Mouse (Mus musculus) kidney, embryonic 14.5 days (tissue): Measurements from ENCODE around the gene Mast3. TPM values are rescaled to one million over a fixed set of nuclear protein-coding genes. Genes with fewer than 3 reads are reported as not detected.
"Not testable (repeated sequence)": the region's sequence is repeated elsewhere in the genome, so short reads cannot be mapped to it uniquely, and the experiment has no call there.

Source experiments
- ATAC-seq: fragments of 200-750 bp; cut with Nextera tagmentation; 2 replicates; pipeline ENCODE4 v1.8.0; 2017; ENCODE audit warnings: moderate number of reproducible peaks, mild to moderate bottlenecking, moderate TSS enrichment, moderate library complexity; ENCODE audit not compliant: low FRiP score, low TSS enrichment
- H3K27ac ChIP-seq: fragments of 300-500 bp; sonication (generic); 2 replicates; pipeline ENCODE4 v1.5.1; 2014; ENCODE audit warnings: low read depth, mild to moderate bottlenecking, low read length, moderate library complexity, mixed read lengths
- H3K27me3 ChIP-seq: fragments of 300-500 bp; sonication (generic); 2 replicates; pipeline ENCODE4 v1.6.1; 2014; ENCODE audit warnings: mild to moderate bottlenecking, low read length; ENCODE audit not compliant: control insufficient read depth, insufficient read depth
- H3K36me3 ChIP-seq: fragments of 300-500 bp; sonication (generic); 2 replicates; pipeline ENCODE4 v1.6.1; 2014; ENCODE audit warnings: low read length, mixed read lengths; ENCODE audit not compliant: control insufficient read depth, insufficient read depth
- H3K4me1 ChIP-seq: fragments of 300-500 bp; sonication (generic); 2 replicates; pipeline ENCODE4 v1.6.1; 2014; ENCODE audit warnings: low read length, mixed read lengths; ENCODE audit not compliant: control insufficient read depth, insufficient read depth
- H3K4me2 ChIP-seq: fragments of 300-500 bp; sonication (generic); replicated peaks from 2 replicates; pipeline ENCODE4 v1.6.1; 2014; ENCODE audit warnings: low read depth, mild to moderate bottlenecking, low read length
- H3K4me3 ChIP-seq: fragments of 300-500 bp; sonication (generic); 2 replicates; pipeline ENCODE4 v1.5.1; 2014; ENCODE audit warnings: mild to moderate bottlenecking, low read length
- H3K9ac ChIP-seq: fragments of 300-500 bp; sonication (generic); 2 replicates; pipeline ENCODE4 v1.6.1; 2014; ENCODE audit warnings: low read depth, mild to moderate bottlenecking, low read length, moderate library complexity
- H3K9me3 ChIP-seq: fragments of 300-500 bp; sonication (generic); 2 replicates; pipeline ENCODE4 v1.6.1; 2016; ENCODE audit warnings: low read length; ENCODE audit not compliant: control insufficient read depth
- WGBS: fragments of 180-500 bp; shearing (Covaris S2); extraction: QIAGEN DNeasy Blood & Tissue Kit; methylation state at CpG from one replicate; pipeline ENCODE4 v1.1.7; 2014; 5-methylcytosine and 5-hydroxymethylcytosine counted together
- polyA plus RNA-seq: library from polyadenylated mRNA; unstranded; fragments of >200 nt; fragmentation: Nextera tagmentation; extraction: Ambion mirVana; gene quantifications from 2 replicates; pipeline ENCODE4 v1.2.1, GENCODE M21; 2014

Mast3 gene
- polyA plus RNA-seq, 1 experiment from 2014 or later = 17.2 TPM

DNA sequence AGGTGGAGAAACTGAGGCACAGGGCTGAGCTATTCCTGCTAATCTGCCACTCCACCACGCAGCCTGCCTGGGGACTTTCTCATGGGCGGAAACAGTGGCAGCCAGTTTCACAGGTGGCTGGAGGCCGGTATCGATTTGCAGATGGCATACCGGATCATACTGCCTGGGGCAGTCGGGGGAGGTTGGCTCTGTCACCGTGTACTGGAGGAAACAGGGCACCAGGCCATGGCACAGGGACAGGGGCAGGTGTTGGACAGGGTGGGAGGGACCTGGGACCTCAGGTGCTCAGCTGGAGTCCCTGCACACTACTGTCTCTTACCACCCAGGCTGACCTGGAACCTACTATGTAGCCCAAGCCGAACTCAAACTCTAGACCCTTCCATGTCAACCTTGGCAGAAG lies 21.0 kb upstream of the Mast3 start:
- Histone ChIP-seq H3K9ac (no peak overlapping the region), H3K36me3 (no peaks in the 10 kb centered on the region), H3K27me3 (no peaks in the 10 kb centered on the region), H3K4me1 (peaks cover 2% of the 10 kb centered on the region; the same call in 1 of the 2 replicates), H3K9me3 (peaks cover 3% of the 10 kb centered on the region; the same call in 1 of the 2 replicates), H3K27ac (no peak overlapping the region), H3K4me3 (no peak overlapping the region), H3K4me2 (no peak overlapping the region)
- 68% methylated on average over 8 of the region's 8 CpGs for WGBS
- no peak for ATAC-seq

DNA sequence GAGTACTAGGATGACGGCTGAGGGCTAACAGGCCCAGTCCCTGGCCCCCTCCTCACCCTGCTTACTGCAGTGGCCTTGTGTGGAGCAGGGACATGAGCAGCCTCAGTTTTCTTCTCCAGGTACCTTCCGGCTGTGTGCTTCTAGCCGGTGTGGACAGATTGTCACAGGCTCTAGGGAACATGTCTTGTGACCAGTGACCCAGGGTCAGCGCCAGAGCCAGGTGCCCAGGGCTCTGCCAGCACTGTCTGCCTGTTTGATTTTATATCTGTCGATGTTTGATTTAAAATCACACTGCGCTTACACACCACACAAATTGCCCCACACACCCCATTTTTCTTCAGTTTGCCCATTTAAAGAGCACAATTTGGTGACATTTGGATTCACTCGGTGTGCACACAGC lies 18.9 kb upstream of the Mast3 start:
- WGBS = 79% methylated on average over 7 of the region's 7 CpGs
- Histone ChIP-seq H3K27me3 (no peaks in the 10 kb centered on the region), H3K4me1 (peaks cover 7% of the 10 kb centered on the region; the same call in 1 of the 2 replicates), H3K4me2 (no peak overlapping the region), H3K9me3 (peaks cover 9% of the 10 kb centered on the region; the same call in 1 of the 2 replicates), H3K4me3 (no peak overlapping the region), H3K27ac (no peak overlapping the region), H3K9ac (no peak overlapping the region), H3K36me3 (no peaks in the 10 kb centered on the region)
- no peak for ATAC-seq

DNA sequence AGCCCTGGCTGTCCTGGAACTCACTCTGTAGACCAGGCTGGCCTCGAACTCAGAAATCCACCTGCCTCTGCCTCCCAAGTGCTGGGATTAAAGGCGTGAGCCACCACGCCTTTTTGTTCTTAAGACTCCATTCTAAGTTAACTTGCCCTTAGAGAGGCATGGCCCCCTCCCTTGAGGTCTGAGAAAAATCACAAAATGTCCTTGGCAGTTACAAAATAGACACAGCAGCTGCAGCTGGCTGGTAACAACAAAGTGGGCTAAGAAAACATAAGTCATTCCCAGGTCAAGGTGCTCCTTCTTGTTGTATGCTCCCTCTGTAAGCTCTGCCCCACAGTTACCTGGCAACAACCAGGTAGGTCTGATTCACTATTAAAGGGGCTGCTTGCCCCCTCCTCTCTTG lies 17.7 kb upstream of the Mast3 start:
- not testable (repeated sequence) for ATAC-seq, H3K4me1 ChIP-seq, H3K4me3 ChIP-seq, H3K27ac ChIP-seq, H3K27me3 ChIP-seq, H3K36me3 ChIP-seq, H3K4me2 ChIP-seq, H3K9ac ChIP-seq
- peaks cover 13% of the 10 kb centered on the region; the same call in 1 of the 2 replicates for H3K9me3 ChIP-seq
- 92% methylated on average over 3 of the region's 3 CpGs for WGBS

DNA sequence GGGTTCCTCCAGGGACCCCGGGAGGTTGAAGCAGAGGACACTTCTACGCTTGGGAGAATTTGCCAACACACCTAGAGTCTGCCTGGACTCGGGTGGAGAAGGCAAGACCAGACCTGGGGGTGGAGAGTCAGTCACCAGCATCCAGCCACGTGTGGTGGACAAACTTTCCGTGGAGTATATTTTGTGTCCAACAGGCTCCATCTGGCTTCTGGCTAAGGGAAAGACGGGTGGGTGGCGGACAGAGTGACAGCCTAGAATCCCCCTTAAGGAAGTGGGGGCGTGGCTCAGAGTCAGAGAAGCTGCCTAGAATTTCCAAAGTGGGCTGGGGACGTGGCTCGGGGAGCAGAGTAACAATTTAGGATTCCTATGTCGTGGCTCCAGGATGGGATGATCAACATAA lies 17.1 kb upstream of the Mast3 start:
- Histone ChIP-seq H3K4me2 (no peak overlapping the region), H3K36me3 (no peaks in the 10 kb centered on the region), H3K27me3 (0 out of 2 replicates have a peak, but pooled peaks cover 2% of the 10 kb centered on the region), H3K27ac (no peak overlapping the region), H3K9ac (no peak overlapping the region), H3K4me1 (peaks cover 7% of the 10 kb centered on the region; the same call in 1 of the 2 replicates), H3K9me3 (peaks cover 12% of the 10 kb centered on the region; the same call in 1 of the 2 replicates), H3K4me3 (no peak overlapping the region)
- 34% methylated on average over 11 of the region's 11 CpGs for WGBS
- ATAC-seq = no peak

DNA sequence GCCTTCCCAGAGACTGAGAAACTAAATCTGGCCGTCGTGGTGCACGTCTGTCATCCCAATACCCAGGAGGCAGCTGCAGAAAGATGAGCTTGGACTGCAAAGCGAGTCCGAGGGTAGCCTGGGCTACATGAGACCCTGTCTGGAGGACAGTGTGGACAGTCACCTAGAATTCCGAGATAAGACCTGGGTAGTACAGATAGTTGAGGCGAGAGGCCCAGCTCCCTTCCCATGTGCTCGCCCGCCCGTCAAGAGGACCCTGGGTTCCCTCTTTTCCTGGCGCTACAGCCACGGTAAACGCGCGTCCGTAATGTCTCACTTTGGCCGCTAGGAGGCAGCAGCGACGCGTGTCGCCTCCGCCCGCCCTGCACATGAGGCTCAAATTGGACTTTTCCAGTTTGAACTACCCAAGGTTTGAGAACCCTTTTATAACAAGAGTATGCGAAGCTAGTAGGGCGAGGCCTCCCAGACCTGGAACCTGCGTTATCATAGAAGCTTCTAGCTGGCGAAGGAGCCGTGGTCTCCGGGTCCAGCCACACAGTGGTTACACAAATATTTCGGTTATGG lies 16.6 kb upstream of the Mast3 start:
- peaks cover 7% of the 10 kb centered on the region; the same call in 1 of the 2 replicates for H3K4me1 ChIP-seq

DNA sequence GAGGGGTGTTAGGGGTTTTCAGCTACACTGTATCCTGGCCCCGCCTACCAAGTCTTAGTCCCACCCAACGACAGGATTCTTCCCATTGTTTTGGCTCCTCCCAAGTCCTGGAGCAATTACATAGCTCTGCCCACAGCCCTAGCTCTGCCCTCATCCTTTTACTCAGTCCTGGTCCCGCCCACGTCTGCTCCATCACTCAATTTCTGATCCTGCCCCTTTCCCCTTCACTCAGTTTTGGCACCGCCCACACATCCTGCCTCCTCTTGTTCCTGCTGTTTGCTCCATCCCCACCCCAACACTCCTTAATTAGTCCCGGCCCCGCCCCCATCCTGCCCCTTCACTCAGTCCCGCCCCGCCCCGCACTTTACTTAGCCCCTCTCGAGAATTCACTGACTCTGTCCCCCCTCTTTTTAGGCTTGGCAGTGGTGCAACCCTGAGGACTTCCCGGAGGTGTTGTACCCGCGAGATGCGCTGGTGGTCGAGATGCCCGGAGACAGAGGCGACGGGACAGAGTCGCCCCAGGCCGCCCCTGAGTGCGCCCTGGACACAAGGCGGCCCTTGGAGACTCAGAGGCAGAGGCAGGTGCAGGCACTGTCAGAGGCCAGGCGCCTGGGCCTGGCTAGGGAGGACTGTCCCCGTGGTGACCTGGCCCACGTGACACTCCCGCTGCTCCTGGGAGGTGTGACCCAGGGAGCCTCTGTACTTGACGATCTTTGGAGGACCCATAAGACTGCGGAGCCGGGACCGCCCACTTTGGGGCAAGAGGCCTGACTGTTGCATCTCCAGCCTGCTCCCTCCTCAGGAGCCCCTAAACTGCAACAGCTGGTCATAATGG lies 15.5 kb upstream of the Mast3 start:
- H3K9ac ChIP-seq = no peak overlapping the region
- no peak overlapping the region; the same call in 1 of the 2 replicates for H3K27ac ChIP-seq
- peak; percentile 84 for ATAC-seq
- 1% methylated on average over 31 of the region's 31 CpGs for WGBS
- peaks cover 7% of the 10 kb centered on the region; the same call in 1 of the 2 replicates for H3K4me1 ChIP-seq
- H3K27me3 ChIP-seq = 0 out of 2 replicates have a peak, but pooled peaks cover 6% of the 10 kb centered on the region
- 0 out of 2 replicates have a peak, but pooled peaks cover 10% of the 10 kb centered on the region for H3K9me3 ChIP-seq
- no peaks in the 10 kb centered on the region for H3K36me3 ChIP-seq
- peak overlapping the region; percentile 43 for H3K4me2 ChIP-seq
- H3K4me3 ChIP-seq = peak overlapping the region; percentile 22

More for the DNA sequence above, 16.6 kb upstream of the Mast3 start:
- Histone ChIP-seq H3K36me3 (no peaks in the 10 kb centered on the region), H3K9ac (no peak overlapping the region), H3K4me2 (no peak overlapping the region), H3K4me3 (no peak overlapping the region), H3K27me3 (0 out of 2 replicates have a peak, but pooled peaks cover 5% of the 10 kb centered on the region), H3K27ac (no peak overlapping the region), H3K9me3 (0 out of 2 replicates have a peak, but pooled peaks cover 10% of the 10 kb centered on the region)
- ATAC-seq = peak; percentile 40
- WGBS = 18% methylated on average over 24 of the region's 30 CpGs

DNA sequence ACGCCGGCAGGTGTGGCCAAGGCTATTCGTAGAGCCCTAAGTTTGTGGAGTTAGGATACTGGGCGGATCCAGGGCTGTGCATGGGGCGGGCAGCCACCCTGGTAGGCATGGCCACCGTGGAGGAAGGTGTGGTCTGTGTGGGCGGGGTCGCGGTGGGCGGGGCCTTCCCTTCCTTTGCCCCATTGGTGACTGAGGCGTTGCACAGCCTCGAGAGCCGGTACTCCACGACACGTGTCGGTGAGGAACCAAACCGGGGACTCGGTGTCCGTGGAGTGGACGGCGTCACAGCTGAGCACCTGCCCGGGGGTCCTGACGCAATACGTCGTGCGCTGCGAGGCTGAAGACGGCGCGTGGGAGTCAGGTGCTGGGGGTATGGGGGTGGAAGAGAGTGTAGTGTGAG lies 11.8 kb upstream of the Mast3 start:
- peak overlapping the region; percentile 31 for H3K4me2 ChIP-seq
- 0 out of 2 replicates have a peak, but pooled peaks cover 6% of the 10 kb centered on the region for H3K27me3 ChIP-seq
- no peak overlapping the region for H3K27ac ChIP-seq
- no peak overlapping the region for H3K9ac ChIP-seq
- ATAC-seq = peak; percentile 8
- no peaks in the 10 kb centered on the region for H3K36me3 ChIP-seq
- peaks cover 10% of the 10 kb centered on the region; the same call in 1 of the 2 replicates for H3K4me1 ChIP-seq
- 0 out of 2 replicates have a peak, but pooled peaks cover 10% of the 10 kb centered on the region for H3K9me3 ChIP-seq
- H3K4me3 ChIP-seq = 0 out of 2 replicates have a peak overlapping the region, but pooled peaks have one; percentile 9
- WGBS = 5% methylated on average over 28 of the region's 30 CpGs

DNA sequence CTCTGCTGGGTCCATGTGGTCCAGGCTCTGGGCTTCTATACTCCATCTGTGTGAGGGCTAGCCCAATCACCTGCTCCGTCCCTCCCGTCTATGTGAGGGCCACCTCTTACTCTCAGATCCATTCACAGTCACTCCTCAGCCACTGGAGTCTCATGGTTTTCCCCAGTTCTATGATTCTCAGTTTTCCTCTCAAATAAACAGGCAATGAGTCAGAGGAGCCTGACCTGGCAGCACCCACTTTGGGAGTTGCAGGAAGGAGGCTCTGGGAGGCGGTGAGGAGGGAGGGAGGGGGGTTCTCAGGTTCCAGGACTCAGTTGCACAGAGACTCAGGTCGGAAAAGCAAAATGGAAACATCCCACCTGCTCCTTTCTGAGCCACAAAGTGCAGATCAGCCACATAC lies 8.0 kb upstream of the Mast3 start:
- Histone ChIP-seq H3K4me2 (no peak overlapping the region), H3K27me3 (0 out of 2 replicates have a peak, but pooled peaks cover 6% of the 10 kb centered on the region), H3K27ac (no peak overlapping the region), H3K4me3 (no peak overlapping the region), H3K36me3 (no peaks in the 10 kb centered on the region), H3K9ac (no peak overlapping the region), H3K4me1 (0 out of 2 replicates have a peak, but pooled peaks cover 4% of the 10 kb centered on the region), H3K9me3 (no peaks in the 10 kb centered on the region)
- 28% methylated on average over 4 of the region's 4 CpGs for WGBS
- no peak for ATAC-seq
